18 mouse cellular contexts compared by ENCODE assay signal in the genomic region with DNA sequence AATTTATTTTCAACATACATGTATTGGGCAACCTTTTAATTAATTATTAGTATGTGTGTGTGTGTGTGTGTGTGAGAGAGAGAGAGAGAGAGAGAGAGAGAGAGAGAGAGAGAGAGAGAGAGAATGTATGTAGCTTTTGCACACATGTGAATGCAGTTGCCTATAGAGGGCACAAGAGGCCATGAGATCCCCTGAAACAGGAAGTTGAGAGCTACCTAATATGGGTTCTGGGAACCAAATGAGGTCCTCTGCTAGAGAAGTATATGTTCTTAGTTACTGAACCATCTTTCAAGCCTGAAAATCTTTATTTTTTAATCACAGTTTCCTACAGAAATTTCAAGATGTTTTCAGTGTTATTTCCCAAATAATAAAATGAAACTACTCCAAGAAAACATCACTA. TPM values are rescaled to one million over a fixed set of nuclear protein-coding genes. Genes with fewer than 3 reads are reported as not detected.
A peak's percentile ranks its signal among the peaks of the same experiment; 100 is the strongest.
DNase-seq lines count a peak whose midpoint lies in the region; ATAC-seq and TF ChIP-seq lines count a peak whose summit lies in the region.
"Had no signal": no experiment of that assay in that cellular context is flagged by ENCODE, and none has a peak within 500 bp of the region (broad histone marks: within the 10 kb centered on the region; RNA-seq: fewer than 3 reads in every experiment).

No protein-coding gene starts in this region.

- peak; percentile 49 for TF ChIP-seq CTCF in heart, adult 2 months (IDR thresholded peaks at IDR 0.05)
- 0 out of 2 replicates have a peak, but pooled peaks have one; percentile 25 for TF ChIP-seq CTCF in lung, embryonic 14.5 days (IDR thresholded peaks at IDR 0.05; ENCODE audit: low read depth)
- TF ChIP-seq CTCF in G1E (IDR thresholded peaks at IDR 0.05; ENCODE audit: low read depth, low read length): no peak

- no peak overlapping the region for H3K4me3 ChIP-seq in heart, adult 2 months
- H3K4me3 ChIP-seq in heart, embryonic 11.5 days (ENCODE audit: low read depth, low read length): no peak overlapping the region
- H3K4me3 ChIP-seq in lung, embryonic 14.5 days (ENCODE audit: low read depth, low read length): no peak overlapping the region
- H3K4me3 ChIP-seq in G1E (ENCODE audit: low read depth, low read length): no peak overlapping the region
- H3K4me3 ChIP-seq: embryonic facial prominence, embryonic 12.5 days; hindbrain, embryonic 15.5 days; limb, embryonic 12.5 days; midbrain, embryonic 10.5 days; neural tube, embryonic 15.5 days; stomach, embryonic 15.5 days had no signal

- peaks cover 5% of the 10 kb centered on the region for H3K4me1 ChIP-seq in heart, adult 2 months (ENCODE audit: control insufficient read depth, insufficient read depth, low read length)
- H3K4me1 ChIP-seq in heart, embryonic 11.5 days (ENCODE audit: control insufficient read depth, insufficient read depth, low read length): peaks cover 3% of the 10 kb centered on the region; the same call in 1 of the 2 replicates
- H3K4me1 ChIP-seq in lung, embryonic 14.5 days (ENCODE audit: insufficient read depth): no peaks in the 10 kb centered on the region
- no peaks in the 10 kb centered on the region for H3K4me1 ChIP-seq in G1E (ENCODE audit: insufficient read depth, low read depth, low read length)
- H3K4me1 ChIP-seq: embryonic facial prominence, embryonic 12.5 days; hindbrain, embryonic 15.5 days; limb, embryonic 12.5 days; midbrain, embryonic 10.5 days; neural tube, embryonic 15.5 days; stomach, embryonic 15.5 days had no signal

- ATAC-seq in heart, embryonic 11.5 days (replicated peaks; ENCODE audit: insufficient number of reproducible peaks, low FRiP score, low TSS enrichment): no peak
- ATAC-seq in lung, embryonic 14.5 days (ENCODE audit: insufficient read depth): no peak
- 0 out of 2 replicates have a peak, but pooled peaks have one; percentile 41 for ATAC-seq in G1E (ENCODE audit: extremely low read depth, insufficient number of reproducible peaks, low FRiP score, poor library complexity, severe bottlenecking)
- peak; percentile 55; the same call in 1 of the 2 replicates for ATAC-seq in megakaryocyte, adult 5-6 weeks (ENCODE audit: poor library complexity, severe bottlenecking)
- ATAC-seq: activated CD4-positive, CD25-positive, alpha-beta regulatory T cell, adult 4 months had no signal

- no peak for TF ChIP-seq POLR2A in heart, adult 2 months (IDR thresholded peaks at IDR 0.05; ENCODE audit: insufficient read depth, low read depth, low read length)

- H3K9ac ChIP-seq in heart, adult 2 months (ENCODE audit: low read depth, low read length): no peak overlapping the region
- no peak overlapping the region for H3K9ac ChIP-seq in heart, embryonic 11.5 days (ENCODE audit: low read depth, low read length)
- H3K9ac ChIP-seq in lung, embryonic 14.5 days: no peak overlapping the region
- H3K9ac ChIP-seq: embryonic facial prominence, embryonic 12.5 days; hindbrain, embryonic 15.5 days; limb, embryonic 12.5 days; neural tube, embryonic 15.5 days; stomach, embryonic 15.5 days had no signal

- intact Hi-C loops in heart, adult 2 months (cut with DNase I): loop anchor here (10.0 kb wide), 1 partner anchor 271 kb away; no protein-coding TSS in a partner anchor

- H3K9me3 ChIP-seq in heart, embryonic 11.5 days (replicated peaks; ENCODE audit: control insufficient read depth, low read length): no peaks in the 10 kb centered on the region
- H3K9me3 ChIP-seq in lung, embryonic 14.5 days (ENCODE audit: low read depth, low read length): no peaks in the 10 kb centered on the region
- no peaks in the 10 kb centered on the region for H3K9me3 ChIP-seq in G1E (replicated peaks)
- H3K9me3 ChIP-seq: embryonic facial prominence, embryonic 12.5 days; hindbrain, embryonic 15.5 days; limb, embryonic 12.5 days; midbrain, embryonic 10.5 days; neural tube, embryonic 15.5 days; stomach, embryonic 15.5 days had no signal

- H3K4me2 ChIP-seq in heart, embryonic 11.5 days: no peak overlapping the region
- no peak overlapping the region for H3K4me2 ChIP-seq in lung, embryonic 14.5 days
- H3K4me2 ChIP-seq: embryonic facial prominence, embryonic 12.5 days; hindbrain, embryonic 15.5 days; limb, embryonic 12.5 days; neural tube, embryonic 15.5 days; stomach, embryonic 15.5 days had no signal

- peaks cover 3% of the 10 kb centered on the region; the same call in 1 of the 2 replicates for H3K79me2 ChIP-seq in heart, adult 2 months (replicated peaks; ENCODE audit: control insufficient read depth, insufficient read depth, low read length)

- no peak overlapping the region for H3K27ac ChIP-seq in heart, adult 2 months
- no peak overlapping the region for H3K27ac ChIP-seq in heart, embryonic 11.5 days (ENCODE audit: low read depth, low read length)
- H3K27ac ChIP-seq in lung, embryonic 14.5 days (ENCODE audit: low read depth): no peak overlapping the region
- H3K27ac ChIP-seq: embryonic facial prominence, embryonic 12.5 days; hindbrain, embryonic 15.5 days; limb, embryonic 12.5 days; midbrain, embryonic 10.5 days; neural tube, embryonic 15.5 days; stomach, embryonic 15.5 days had no signal

- no peaks in the 10 kb centered on the region for H3K27me3 ChIP-seq in heart, adult 2 months (ENCODE audit: control insufficient read depth, insufficient read depth, low read length)
- no peaks in the 10 kb centered on the region for H3K27me3 ChIP-seq in heart, embryonic 11.5 days (ENCODE audit: control insufficient read depth, insufficient read depth, low read length)
- H3K27me3 ChIP-seq in lung, embryonic 14.5 days (ENCODE audit: insufficient read depth, low read length): no peaks in the 10 kb centered on the region
- H3K27me3 ChIP-seq in G1E (ENCODE audit: insufficient read depth, low read length): no peaks in the 10 kb centered on the region
- H3K27me3 ChIP-seq: embryonic facial prominence, embryonic 12.5 days; hindbrain, embryonic 15.5 days; limb, embryonic 12.5 days; neural tube, embryonic 15.5 days; stomach, embryonic 15.5 days had no signal

- DNase-seq in heart, adult 2 months: no peak
- peak; percentile 28 for DNase-seq in lung, embryonic 14.5 days
- DNase-seq in lung, postnatal 25 days (ENCODE audit: low spot score): no peak
- DNase-seq in G1E (ENCODE audit: low spot score): no peak
- DNase-seq in right cerebral cortex, postnatal 4 days: no peak
- no peak for DNase-seq in right cerebral cortex, adult 2 months (ENCODE audit: low spot score in 2 of 2)
- DNase-seq: heart, adult 18-20 months; heart, postnatal 14 days; lung, adult 18-20 months had no signal

- peaks cover 27% of the 10 kb centered on the region for H3K36me3 ChIP-seq in heart, adult 2 months (ENCODE audit: control insufficient read depth, insufficient read depth, low read length)
- H3K36me3 ChIP-seq in heart, embryonic 11.5 days (ENCODE audit: control insufficient read depth, insufficient read depth, low read length): no peaks in the 10 kb centered on the region
- no peaks in the 10 kb centered on the region for H3K36me3 ChIP-seq in lung, embryonic 14.5 days (ENCODE audit: insufficient read depth)
- H3K36me3 ChIP-seq in G1E (replicated peaks): no peaks in the 10 kb centered on the region
- H3K36me3 ChIP-seq: embryonic facial prominence, embryonic 12.5 days; limb, embryonic 12.5 days; midbrain, embryonic 10.5 days; stomach, embryonic 15.5 days had no signal

- TF ChIP-seq EP300 in heart, adult 2 months (IDR thresholded peaks at IDR 0.05; ENCODE audit: insufficient read depth, low read depth, low read length): no peak

RNA-seq across cellular contexts. Expression of a gene that starts 30.6 kb away (rescaled TPM):
- 100 to 1,000 TPM in 1 of 2 experiments, 10 to 100 TPM in 1; 89.4 to 131 TPM for total RNA-seq in heart, adult 2 months (2021)
- 46.3 and 86.1 TPM in 2 replicates for polyA plus RNA-seq in heart, adult 2 months (2012; rRNA removed)
- polyA plus RNA-seq in heart, embryonic 11.5 days (2014; fragmentation: Nextera tagmentation; extraction: Ambion mirVana): 1.4 and 2.7 TPM in 2 replicates
- 3.6 and 4.4 TPM in 2 replicates for polyA plus RNA-seq in lung, embryonic 14.5 days (2014; fragmentation: Nextera tagmentation; extraction: Ambion mirVana)
- total RNA-seq in G1E (2014; fragmentation: Nextera tagmentation) (not detected in 2 replicates), G1E (2017) (under 0.01 and 0.05 TPM in 2 replicates)
- polyA plus RNA-seq in G1E (2012): not detected in 2 replicates
- total RNA-seq in megakaryocyte, adult 5-6 weeks (2015): not detected in 2 replicates
- 0.07 and 0.12 TPM in 2 replicates for total RNA-seq in megakaryocyte, adult 5-6 weeks (2017)

Comparison
In these comparisons a context has a peak if more than half of its experiments do, and no peak if none do; other contexts are left out.
1. ATAC-seq: peak in G1E (single experiment) and megakaryocyte, adult 5-6 weeks (single experiment); none in heart, embryonic 11.5 days (single experiment) and lung, embryonic 14.5 days (single experiment).